Mouse (Mus musculus) MEL (cell line): ENCODE measurements around the gene Prx.

Experiments used
- CHD2 ChIP-seq: IDR thresholded peaks from 2 replicates; pipeline ENCODE4 v1.6.1; 2011; ENCODE audit warnings: low read length, improper control_type of control experiment
- CTCF ChIP-seq, 3 experiments: IDR thresholded peaks in 2 of 3; conservative IDR thresholded peaks in 1 of 3; 2 replicates each; pipeline ENCODE4 v1.5.1; 2011 to 2012; ENCODE audit warnings: low read length in 3 of 3, low read depth in 2 of 3, mild to moderate bottlenecking in 2 of 3, improper control_type of control experiment in 1 of 3, inconsistent platforms in 1 of 3, mixed read lengths in 1 of 3, moderate library complexity in 1 of 3; ENCODE audit not compliant: control insufficient read depth in 1 of 3, insufficient read depth in 1 of 3, poor library complexity in 1 of 3, severe bottlenecking in 1 of 3
- MAX ChIP-seq: IDR thresholded peaks from 2 replicates; pipeline ENCODE4 v1.6.1; 2011; ENCODE audit warnings: low read length, improper control_type of control experiment
- NRF1 ChIP-seq: IDR thresholded peaks from 2 replicates; pipeline ENCODE4 v1.6.1; 2014; ENCODE audit warnings: low read depth, mild to moderate bottlenecking, inconsistent platforms, low read length, improper control_type of control experiment, moderate library complexity; ENCODE audit not compliant: poor library complexity, insufficient read depth, severe bottlenecking
- TBP ChIP-seq: IDR thresholded peaks from 2 replicates; pipeline ENCODE4 v1.8.0; 2011; ENCODE audit warnings: low read depth, low read length, improper control_type of control experiment

DNA sequence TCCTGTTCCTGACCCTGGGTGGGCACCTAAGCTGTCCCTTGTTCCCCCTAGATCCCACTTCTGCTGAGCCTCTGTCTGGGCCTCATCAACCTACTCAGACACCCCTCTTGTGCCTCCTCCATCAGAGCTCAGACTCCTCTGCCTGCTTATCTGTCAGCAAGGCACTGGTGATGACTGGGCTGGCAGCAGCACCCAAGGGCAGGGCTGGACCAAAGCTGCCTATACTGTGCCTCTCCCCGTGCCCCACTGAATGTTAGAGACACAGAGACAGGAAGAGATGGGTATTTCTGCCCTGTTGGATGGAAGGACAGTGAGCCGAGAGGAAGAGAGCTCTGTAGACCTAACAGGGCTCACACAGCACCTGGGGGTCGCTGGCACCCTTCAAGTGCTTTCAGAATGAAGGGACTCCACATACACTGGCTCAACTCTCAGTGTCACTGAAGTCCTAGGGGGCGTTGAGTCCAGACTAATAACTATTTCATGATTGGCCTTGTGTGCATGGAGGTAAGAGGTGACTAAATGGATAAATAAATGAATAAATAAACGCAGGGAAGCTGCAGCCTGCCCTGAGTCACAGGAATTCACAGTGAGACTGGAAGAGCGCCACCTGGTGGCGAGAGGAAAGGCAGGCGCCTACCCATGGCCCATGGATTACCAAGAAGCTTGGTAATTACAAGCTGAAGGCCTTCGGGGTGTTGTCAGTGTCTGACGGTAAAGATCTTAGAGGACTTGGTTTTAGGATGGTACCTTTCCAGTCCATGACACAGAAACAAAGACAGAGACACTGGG is 27.1 kb downstream of the Prx start:
- TF ChIP-seq CTCF (IDR thresholded peaks at IDR 0.05 in 2 of 3, conservative IDR thresholded peaks at IDR 0.05 in 1 of 3; ENCODE audit: control insufficient read depth in 1 of 3, insufficient read depth in 1 of 3, low read depth in 2 of 3, low read length in 3 of 3, poor library complexity in 1 of 3, severe bottlenecking in 1 of 3), result peak; percentile 97 to 98 (median 98)
- 0 out of 2 replicates have a peak, but pooled peaks have one; percentile 27 for TF ChIP-seq MAX
- no peak for TF ChIP-seq TBP
- no peak for TF ChIP-seq CHD2
- TF ChIP-seq NRF1, result no peak
